Mouse (Mus musculus) embryonic facial prominence, embryonic 14.5 days (tissue): Measurements from ENCODE around the gene Olfr1111. TPM values are rescaled to one million over a fixed set of nuclear protein-coding genes. Genes with fewer than 3 reads are reported as not detected.
"Not testable (repeated sequence)": the region's sequence is repeated elsewhere in the genome, so short reads cannot be mapped to it uniquely, and the experiment has no call there.

ENCODE experiments used
- ATAC-seq: fragments of 200-750 bp; cut with Nextera tagmentation; 2 replicates; pipeline ENCODE4 v1.8.0; 2017; ENCODE audit warnings: low read depth, moderate number of reproducible peaks, moderate TSS enrichment
- DNase-seq: peaks from one replicate; pipeline ENCODE4 v3.0.0-alpha.2; 2015; ENCODE audit warnings: low spot score
- H3K27ac ChIP-seq: fragments of 300-500 bp; sonication (generic); replicated peaks from 2 replicates; pipeline ENCODE4 v1.5.1; 2014; ENCODE audit warnings: low read depth, mild to moderate bottlenecking, low read length, moderate library complexity
- H3K27me3 ChIP-seq: fragments of 300-500 bp; sonication (generic); replicated peaks from 2 replicates; pipeline ENCODE4 v1.6.1; 2014; ENCODE audit warnings: low read length; ENCODE audit not compliant: control insufficient read depth, insufficient read depth
- H3K36me3 ChIP-seq: fragments of 300-500 bp; sonication (generic); 2 replicates; pipeline ENCODE4 v1.6.1; 2014; ENCODE audit warnings: low read length, mixed read lengths; ENCODE audit not compliant: control insufficient read depth, insufficient read depth
- H3K4me1 ChIP-seq: fragments of 300-500 bp; sonication (generic); 2 replicates; pipeline ENCODE4 v1.6.1; 2014; ENCODE audit warnings: antibody characterized with exemption, low read length; ENCODE audit not compliant: control insufficient read depth, insufficient read depth
- H3K4me2 ChIP-seq: fragments of 300-500 bp; sonication (generic); 2 replicates; pipeline ENCODE4 v1.6.1; 2014; ENCODE audit warnings: low read depth, mild to moderate bottlenecking, low read length, moderate library complexity, mixed read lengths
- H3K4me3 ChIP-seq: fragments of 300-500 bp; sonication (generic); 2 replicates; pipeline ENCODE4 v1.5.1; 2014; ENCODE audit warnings: low read depth, mild to moderate bottlenecking, low read length
- H3K9ac ChIP-seq: fragments of 300-500 bp; sonication (generic); 2 replicates; pipeline ENCODE4 v1.6.1; 2014; ENCODE audit warnings: low read depth, mild to moderate bottlenecking, low read length, moderate library complexity, mixed read lengths
- H3K9me3 ChIP-seq: fragments of 300-500 bp; sonication (generic); 2 replicates; pipeline ENCODE4 v1.6.1; 2016; ENCODE audit warnings: low read length; ENCODE audit not compliant: control insufficient read depth
- WGBS: fragments of 180-500 bp; shearing (Covaris S2); extraction: QIAGEN DNeasy Blood & Tissue Kit; methylation state at CpG from one replicate; pipeline ENCODE4 v1.1.7; 2014; 5-methylcytosine and 5-hydroxymethylcytosine counted together
- polyA plus RNA-seq: library from polyadenylated mRNA; unstranded; fragments of >200 nt; fragmentation: Nextera tagmentation; extraction: Ambion mirVana; gene quantifications from 2 replicates; pipeline ENCODE4 v1.2.1, GENCODE M21; 2014

The Olfr1111 gene
- not detected in 2 replicates for polyA plus RNA-seq

DNA sequence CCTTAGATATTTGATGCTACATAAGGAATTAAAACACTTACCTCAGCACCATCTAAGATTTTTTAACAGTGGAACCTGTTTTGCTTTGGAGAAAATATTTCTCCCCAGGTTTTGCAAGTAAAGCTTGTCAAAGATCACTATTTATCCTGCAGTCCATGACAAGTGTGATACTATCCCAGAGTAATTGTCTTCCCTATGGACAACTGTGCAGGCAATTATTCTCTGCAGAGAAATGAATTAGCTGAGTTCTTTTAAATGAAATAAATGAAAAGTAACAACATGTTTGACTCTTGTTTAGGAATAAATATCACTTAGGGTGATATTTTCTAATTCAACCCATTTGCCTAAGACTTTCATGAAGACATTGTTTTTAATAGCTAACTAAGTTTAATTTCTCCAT, at the start of gene Olfr1111:
Gene Olfr1111, minus strand, starts transcription at position 101 of the 400 bp plus-strand sequence.
- no peak within 1 kb of the TSS for H3K27ac ChIP-seq
- no peak within 1 kb of the TSS for H3K4me3 ChIP-seq
- H3K9me3 ChIP-seq = no peaks in the 10 kb centered on the region
- H3K27me3 ChIP-seq = no peaks in the 10 kb centered on the region
- H3K9ac ChIP-seq = no peak within 1 kb of the TSS
- H3K36me3 ChIP-seq = no peaks in the 10 kb centered on the region
- H3K4me1 ChIP-seq = no peaks in the 10 kb centered on the region
- no peak for ATAC-seq
- DNase-seq = no peak
- no peak within 1 kb of the TSS for H3K4me2 ChIP-seq

DNA sequence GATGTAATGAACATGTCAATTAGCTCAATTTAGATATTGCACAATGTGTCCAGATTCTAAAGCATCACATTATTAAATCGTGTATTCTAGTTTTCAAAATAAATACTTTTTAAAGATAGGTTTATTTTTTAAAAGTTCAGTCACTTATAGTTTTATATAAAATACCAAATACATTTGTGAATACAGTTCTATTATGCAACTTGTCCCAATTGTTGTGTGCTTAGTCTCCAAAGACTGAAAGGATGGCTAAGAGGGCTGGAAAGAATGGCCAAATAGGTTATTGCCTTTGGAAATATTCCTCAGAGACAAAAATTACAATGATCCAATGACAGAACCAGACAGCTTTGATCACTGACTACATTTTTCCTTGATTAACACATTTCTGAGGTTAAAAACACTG, 35.1 kb upstream of the Olfr1111 start, which contains the start of gene Olfr1112:
Gene Olfr1112, plus strand, starts transcription at position 301 of the 400 bp plus-strand sequence.
- Histone ChIP-seq H3K4me2 (no peak within 1 kb of the TSS), H3K4me3 (no peak within 1 kb of the TSS), H3K36me3 (no peaks in the 10 kb centered on the region), H3K9me3 (no peaks in the 10 kb centered on the region), H3K27ac (no peak within 1 kb of the TSS), H3K9ac (no peak within 1 kb of the TSS), H3K27me3 (no peaks in the 10 kb centered on the region), H3K4me1 (no peaks in the 10 kb centered on the region)
- WGBS = 94% methylated on average over 1 of the region's 1 CpGs
- DNase-seq = no peak
- no peak for ATAC-seq

DNA sequence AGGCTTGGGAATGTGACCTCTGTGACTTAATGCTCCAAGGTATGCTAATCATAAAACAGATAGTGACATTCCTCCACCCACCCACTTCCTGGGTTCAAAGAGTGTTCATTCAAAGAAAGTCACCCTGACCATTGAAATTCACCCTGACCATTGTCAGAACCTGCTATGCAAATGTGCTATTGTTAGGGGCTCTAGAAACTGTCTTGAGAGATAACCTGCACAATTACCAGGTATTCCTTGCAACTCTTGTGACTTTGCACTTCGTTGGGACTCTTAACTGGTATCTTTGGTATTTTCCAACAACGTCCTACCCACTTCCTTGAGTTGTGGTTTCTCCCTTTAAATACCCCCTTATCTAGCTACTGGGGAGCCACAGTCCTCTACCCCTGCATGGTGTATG, 15.3 kb upstream of the Olfr1111 start:
- not testable (repeated sequence) for DNase-seq, H3K4me2 ChIP-seq, ATAC-seq, H3K36me3 ChIP-seq, H3K9me3 ChIP-seq, H3K27me3 ChIP-seq, H3K9ac ChIP-seq, H3K4me3 ChIP-seq, H3K4me1 ChIP-seq, H3K27ac ChIP-seq
- WGBS = 76% methylated on average over 2 of the region's 2 CpGs

DNA sequence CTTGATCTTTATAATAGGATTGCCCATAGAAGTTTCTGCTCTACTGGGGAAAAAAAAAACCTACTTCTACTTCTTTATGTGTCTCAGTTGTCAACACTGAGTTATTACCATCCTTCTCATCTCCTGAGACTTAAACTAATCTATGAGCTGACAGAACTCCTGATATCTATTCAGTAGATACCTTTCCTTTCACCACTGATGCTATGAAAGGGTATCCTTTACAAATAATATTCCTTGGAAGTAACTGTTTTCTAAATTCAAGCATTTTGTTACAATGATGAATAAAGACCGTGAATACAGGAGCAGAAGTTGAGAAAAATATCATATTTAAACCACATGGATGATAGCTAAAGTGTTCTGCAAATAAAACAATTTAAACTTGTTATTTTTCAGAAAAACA, 12.2 kb downstream of the Olfr1111 start, which contains the start of gene Olfr1110:
Gene Olfr1110, minus strand, starts transcription at position 101 of the 400 bp plus-strand sequence.
- Histone ChIP-seq H3K9ac (no peak within 1 kb of the TSS), H3K4me3 (no peak within 1 kb of the TSS), H3K36me3 (no peaks in the 10 kb centered on the region), H3K4me2 (no peak within 1 kb of the TSS), H3K9me3 (no peaks in the 10 kb centered on the region), H3K4me1 (no peaks in the 10 kb centered on the region), H3K27me3 (no peaks in the 10 kb centered on the region), H3K27ac (no peak within 1 kb of the TSS)
- ATAC-seq (no peak), DNase-seq (no peak)
- WGBS = 77% methylated on average over 1 of the region's 1 CpGs

DNA sequence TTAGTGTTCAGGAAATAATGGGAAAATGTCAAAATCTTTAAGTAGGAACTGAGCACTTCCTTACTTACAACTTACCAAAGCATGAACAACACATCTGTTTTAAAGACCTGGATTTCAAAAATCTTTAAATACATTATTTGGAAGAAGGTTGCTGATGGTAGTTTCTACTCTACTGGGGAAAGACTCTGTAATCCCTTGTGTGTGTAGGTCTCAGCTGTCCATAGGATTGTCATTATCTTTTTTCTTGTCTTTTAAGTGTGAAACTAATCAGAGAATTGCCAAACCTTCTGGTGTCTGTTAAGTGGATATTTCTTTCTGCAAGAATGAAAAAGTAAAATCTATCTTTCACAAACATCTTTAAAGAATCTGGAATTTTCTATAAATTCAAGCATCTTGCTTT, 38.0 kb downstream of the Olfr1111 start, which contains the start of gene Olfr259:
Gene Olfr259, minus strand, starts transcription at position 101 of the 400 bp plus-strand sequence.
- H3K36me3 ChIP-seq = no peaks in the 10 kb centered on the region
- H3K4me2 ChIP-seq = no peak within 1 kb of the TSS
- no peak for ATAC-seq

More for the DNA sequence above, 38.0 kb downstream of the Olfr1111 start, which contains the start of gene Olfr259:
- Histone ChIP-seq H3K27me3 (no peaks in the 10 kb centered on the region), H3K9me3 (no peaks in the 10 kb centered on the region), H3K4me3 (no peak within 1 kb of the TSS), H3K27ac (no peak within 1 kb of the TSS), H3K9ac (no peak within 1 kb of the TSS), H3K4me1 (no peaks in the 10 kb centered on the region)
- no peak for DNase-seq

Other genes starting within 250 kb of the Olfr1111 start
- 0.06 TPM in 1 of 2 replicates, not detected in the other for gene Olfr1098, start 228.1 kb downstream of the Olfr1111 start, polyA plus RNA-seq
- not detected in 2 replicates for gene Olfr1099, start 191.9 kb downstream of the Olfr1111 start, polyA plus RNA-seq
- gene Olfr1100, start 172.7 kb downstream of the Olfr1111 start, polyA plus RNA-seq = not detected in 2 replicates
- not detected in 2 replicates for gene Olfr1101, start 161.4 kb downstream of the Olfr1111 start, polyA plus RNA-seq
- gene Olfr1102, start 154.2 kb downstream of the Olfr1111 start, polyA plus RNA-seq = not detected in 2 replicates
- gene Olfr1104, start 125.5 kb downstream of the Olfr1111 start, polyA plus RNA-seq = 0.24 TPM in 1 of 2 replicates, not detected in the other
- 0.18 TPM in 1 of 2 replicates, not detected in the other for gene Olfr1105, start 116.1 kb downstream of the Olfr1111 start, polyA plus RNA-seq
- not detected in 2 replicates for gene Olfr1106, start 100.4 kb downstream of the Olfr1111 start, polyA plus RNA-seq
- gene Olfr1107, start 76.8 kb downstream of the Olfr1111 start, polyA plus RNA-seq = not detected in 2 replicates
- not detected in 2 replicates for gene Olfr1109, start 56.6 kb downstream of the Olfr1111 start, polyA plus RNA-seq
- gene Olfr259, start 38.1 kb downstream of the Olfr1111 start, polyA plus RNA-seq = not detected in 2 replicates
- 0.06 TPM in 1 of 2 replicates, not detected in the other for gene Olfr1110, start 12.3 kb downstream of the Olfr1111 start, polyA plus RNA-seq
- gene Olfr1112, start 35.2 kb upstream of the Olfr1111 start, polyA plus RNA-seq = not detected in 2 replicates
- gene Olfr1113, start 56.3 kb upstream of the Olfr1111 start, polyA plus RNA-seq = not detected in 2 replicates
- gene Olfr1115, start 95.4 kb upstream of the Olfr1111 start, polyA plus RNA-seq = 0.21 and 0.25 TPM in 2 replicates
- gene Olfr1116, start 114.9 kb upstream of the Olfr1111 start, polyA plus RNA-seq = not detected in 2 replicates
- gene Olfr1118, start 155.0 kb upstream of the Olfr1111 start, polyA plus RNA-seq = not detected in 2 replicates
- not detected in 2 replicates for gene Olfr1120, start 202.2 kb upstream of the Olfr1111 start, polyA plus RNA-seq
- gene Olfr1121, start 217.3 kb upstream of the Olfr1111 start, polyA plus RNA-seq = not detected in 2 replicates
- gene Olfr1122, start 233.2 kb upstream of the Olfr1111 start, polyA plus RNA-seq = not detected in 2 replicates